Mouse (Mus musculus) spleen, postnatal 14 days (tissue): ENCODE data around the gene Gm4907.
"Not testable (repeated sequence)": the region's sequence is repeated elsewhere in the genome, so short reads cannot be mapped to it uniquely, and the experiment has no call there.

Experiments
- DNase-seq, 2 experiments: peaks; one replicate each; pipeline ENCODE4 v3.0.0; 2021 to 2022; ENCODE audit warnings: low spot score in 2 of 2

The Gm4907 gene

GRCm38 (mm10) chrX:23882253-23882652, at the start of gene Gm4907:
TSS of gene Gm4907 (plus strand) at chrX:23882553.
- DNase-seq: not testable (repeated sequence)

GRCm38 (mm10) chrX:23833784-23834183, 48.6 kb upstream of the Gm4907 start:
- not testable (repeated sequence) for DNase-seq

GRCm38 (mm10) chrX:23840921-23841320, 41.4 kb upstream of the Gm4907 start:
- DNase-seq: no peak

- DNase-seq: no peak
These were observed 71.8 kb downstream of the Gm4907 start for GRCm38 (mm10) chrX:23954161-23954560.
